ENCODE assay signal across 8 mouse cellular contexts in the genomic region with DNA sequence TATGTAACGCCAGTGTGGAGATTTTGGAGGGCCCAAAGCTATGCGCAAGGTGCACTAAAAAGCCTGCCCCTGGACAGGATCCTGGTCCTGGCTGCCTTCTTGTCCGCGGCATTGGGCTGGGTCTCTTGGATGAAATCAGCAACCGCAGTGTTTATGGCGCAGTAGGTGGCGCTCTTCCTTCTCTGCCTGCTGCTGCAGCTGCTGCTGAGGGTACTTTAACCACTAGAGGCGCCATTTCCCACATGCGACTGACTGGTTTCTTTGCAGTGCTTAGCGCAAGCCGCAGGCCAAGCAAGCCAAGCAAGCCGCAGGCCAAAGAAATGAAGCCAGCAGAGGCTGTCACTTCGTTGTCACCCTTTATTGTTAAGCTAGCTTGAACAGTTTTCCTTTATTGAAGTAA. TPM values are rescaled to one million over a fixed set of nuclear protein-coding genes. Genes with fewer than 3 reads are reported as not detected.
DNase-seq lines count a peak whose midpoint lies in the region; ATAC-seq and TF ChIP-seq lines count a peak whose summit lies in the region.

No protein-coding gene starts in this region.

- H3K9ac ChIP-seq in MEL (ENCODE audit: control insufficient read depth, low read depth, low read length, poor library complexity, severe bottlenecking) = peak overlapping the region; percentile 89
- peak overlapping the region; percentile 59 for H3K9ac ChIP-seq in forebrain, embryonic 16.5 days (replicated peaks; ENCODE audit: low read depth, low read length)
- no peak overlapping the region for H3K9ac ChIP-seq in lung, embryonic 14.5 days

- H3K9me3 ChIP-seq in MEL (replicated peaks; ENCODE audit: insufficient read depth, low read length) = no peaks in the 10 kb centered on the region
- H3K9me3 ChIP-seq in forebrain, embryonic 16.5 days (ENCODE audit: control insufficient read depth, low read length) = no peaks in the 10 kb centered on the region
- H3K9me3 ChIP-seq in lung, embryonic 14.5 days (ENCODE audit: low read depth, low read length) = no peaks in the 10 kb centered on the region

- no peak overlapping the region for H3K27ac ChIP-seq in MEL (ENCODE audit: control insufficient read depth, low read depth, low read length)
- peak overlapping the region; percentile 36; the same call in 1 of the 2 replicates for H3K27ac ChIP-seq in forebrain, embryonic 16.5 days (ENCODE audit: low read length)
- H3K27ac ChIP-seq in layer of hippocampus, adult 2 months = peak overlapping the region; percentile 100
- H3K27ac ChIP-seq in lung, embryonic 14.5 days (ENCODE audit: low read depth) = no peak overlapping the region

- peaks cover 3% of the 10 kb centered on the region in 2 experiments; a peak in 2 of 4 replicates for H3K4me1 ChIP-seq in MEL (ENCODE audit: control insufficient read depth in 1 of 2, insufficient read depth in 2 of 2, low read length in 2 of 2)
- peaks cover 29% of the 10 kb centered on the region for H3K4me1 ChIP-seq in forebrain, embryonic 16.5 days (replicated peaks; ENCODE audit: control insufficient read depth, insufficient read depth, low read length)
- 0 out of 2 replicates have a peak, but pooled peaks cover 4% of the 10 kb centered on the region for H3K4me1 ChIP-seq in lung, embryonic 14.5 days (ENCODE audit: insufficient read depth)

- TF ChIP-seq RAD21 in MEL (IDR thresholded peaks at IDR 0.05; ENCODE audit: low read depth, low read length) = peak; percentile 91

- peak; percentile 74 for ATAC-seq in forebrain, embryonic 16.5 days
- ATAC-seq in lung, embryonic 14.5 days (ENCODE audit: insufficient read depth) = 0 out of 2 replicates have a peak, but pooled peaks have one; percentile 16
- ATAC-seq in neutrophil, adult 5-6 weeks (ENCODE audit: extremely low read depth, insufficient number of reproducible peaks, low FRiP score, poor library complexity, severe bottlenecking) = peak; percentile 76

- peaks cover 3 to 13% of the 10 kb centered on the region in 2 experiments for H3K36me3 ChIP-seq in MEL (ENCODE audit: control insufficient read depth in 1 of 2, insufficient read depth in 2 of 2, low read length in 2 of 2)
- peaks cover 30% of the 10 kb centered on the region for H3K36me3 ChIP-seq in forebrain, embryonic 16.5 days (ENCODE audit: control insufficient read depth, insufficient read depth)
- peaks cover 46% of the 10 kb centered on the region for H3K36me3 ChIP-seq in lung, embryonic 14.5 days (ENCODE audit: insufficient read depth)

- peak in 1 of 2 experiments; percentile 15; a peak in 1 of 4 replicates for TF ChIP-seq POLR2A in MEL (IDR thresholded peaks at IDR 0.05; ENCODE audit: control insufficient read depth in 1 of 2, insufficient read depth in 1 of 2, low read depth in 1 of 2, low read length in 2 of 2, poor library complexity in 1 of 2)

- TF ChIP-seq EP300 in MEL (IDR thresholded peaks at IDR 0.05; ENCODE audit: low read depth in 1 of 2, low read length in 2 of 2) = peak in 1 of 2 experiments; percentile 60; a peak in 2 of 4 replicates

- under 1% methylated on average over 13 of the region's 13 CpGs for WGBS in forebrain, embryonic 16.5 days
- 1% methylated on average over 13 of the region's 13 CpGs for WGBS in lung, embryonic 14.5 days

- H3K4me2 ChIP-seq in forebrain, embryonic 16.5 days (ENCODE audit: low read length) = peak overlapping the region; percentile 98
- H3K4me2 ChIP-seq in lung, embryonic 14.5 days = peak overlapping the region; percentile 89

- peak in 2 of 3 experiments; percentile 97 to 99 for TF ChIP-seq CTCF in MEL (IDR thresholded peaks at IDR 0.05 in 2 of 3, conservative IDR thresholded peaks at IDR 0.05 in 1 of 3; ENCODE audit: control insufficient read depth in 1 of 3, insufficient read depth in 1 of 3, low read depth in 2 of 3, low read length in 3 of 3, poor library complexity in 1 of 3, severe bottlenecking in 1 of 3)
- TF ChIP-seq CTCF in layer of hippocampus, adult 2 months (conservative IDR thresholded peaks at IDR 0.05) = peak; percentile 100
- peak; percentile 100 for TF ChIP-seq CTCF in lung, embryonic 14.5 days (IDR thresholded peaks at IDR 0.05; ENCODE audit: low read depth)

- H3K79me2 ChIP-seq in MEL (ENCODE audit: control insufficient read depth, insufficient read depth, low read length, poor library complexity) = peaks cover 32% of the 10 kb centered on the region

- peak overlapping the region; percentile 61 to 91 for H3K4me3 ChIP-seq in MEL (ENCODE audit: control insufficient read depth in 1 of 2, insufficient read depth in 1 of 2, low read depth in 2 of 2, low read length in 2 of 2)
- peak overlapping the region; percentile 91 for H3K4me3 ChIP-seq in forebrain, embryonic 16.5 days (replicated peaks; ENCODE audit: low read length)
- H3K4me3 ChIP-seq in layer of hippocampus, adult 2 months = peak overlapping the region; percentile 79
- H3K4me3 ChIP-seq in lung, embryonic 14.5 days (ENCODE audit: low read depth, low read length) = peak overlapping the region; percentile 98

- DNase-seq in MEL (ENCODE audit: low read depth, low spot score) = peak; percentile 97
- peak; percentile 96 for DNase-seq in cerebellum, adult 18-20 months
- DNase-seq in heart, postnatal 36 days = peak; percentile 92 to 93
- DNase-seq in layer of hippocampus, adult 2 months (ENCODE audit: low spot score in 2 of 2) = peak; percentile 96
- peak; percentile 100 for DNase-seq in lung, embryonic 14.5 days
- DNase-seq in testis, postnatal 14 days (ENCODE audit: low spot score) = peak; percentile 87

- no peaks in the 10 kb centered on the region for H3K27me3 ChIP-seq in MEL (ENCODE audit: control insufficient read depth in 1 of 2, insufficient read depth in 2 of 2, low read length in 2 of 2)
- H3K27me3 ChIP-seq in forebrain, embryonic 16.5 days (replicated peaks; ENCODE audit: control insufficient read depth, insufficient read depth, low read length) = no peaks in the 10 kb centered on the region
- no peaks in the 10 kb centered on the region for H3K27me3 ChIP-seq in lung, embryonic 14.5 days (ENCODE audit: insufficient read depth, low read length)

- intact Hi-C loops in heart, postnatal 36 days (cut with DNase I) = loop anchor here (1.0 to 5.0 kb wide), 6 partner anchors 75 to 320 kb away; a partner anchor contains a TSS

TF ChIP-seq in MEL, 35 proteins besides CTCF, POLR2A, EP300 and RAD21 (continues in another document):
- TF ChIP-seq USF1 (IDR thresholded peaks at IDR 0.05; ENCODE audit: low read depth, low read length) (peak; percentile 24; the same call in 1 of the 2 replicates), NRF1 (IDR thresholded peaks at IDR 0.05; ENCODE audit: insufficient read depth, low read depth, low read length, poor library complexity, severe bottlenecking) (no peak), MYC (IDR thresholded peaks at IDR 0.05; ENCODE audit: low read depth, low read length) (0 out of 2 replicates have a peak, but pooled peaks have one; percentile 67), POLR2AphosphoS2 (IDR thresholded peaks at IDR 0.05; ENCODE audit: low read length) (peak; percentile 8; the same call in 1 of the 2 replicates), TCF12 (IDR thresholded peaks at IDR 0.05; ENCODE audit: low read depth, low read length) (peak; percentile 58), ELF1 (IDR thresholded peaks at IDR 0.05; ENCODE audit: low read depth, low read length) (peak; percentile 57; the same call in 1 of the 2 replicates), ETS1 (IDR thresholded peaks at IDR 0.05; ENCODE audit: low read depth, low read length) (peak; percentile 51; the same call in 1 of the 2 replicates), MXI1 (IDR thresholded peaks at IDR 0.05; ENCODE audit: low read depth, low read length) (peak; percentile 84), MAZ (IDR thresholded peaks at IDR 0.05; ENCODE audit: low read depth, low read length) (peak; percentile 52; the same call in 1 of the 2 replicates), USF2 (IDR thresholded peaks at IDR 0.05; ENCODE audit: borderline replicate concordance in 1 of 2, insufficient read depth in 1 of 2, low read depth in 1 of 2, low read length in 2 of 2) (no peak), RCOR1 (IDR thresholded peaks at IDR 0.05; ENCODE audit: low read depth, low read length) (0 out of 2 replicates have a peak, but pooled peaks have one; percentile 9), JUND (IDR thresholded peaks at IDR 0.05; ENCODE audit: low read depth, low read length) (0 out of 2 replicates have a peak, but pooled peaks have one; percentile 35), CHD1 (IDR thresholded peaks at IDR 0.05; ENCODE audit: low read depth, low read length) (0 out of 2 replicates have a peak, but pooled peaks have one; percentile 12), E2F4 (IDR thresholded peaks at IDR 0.05; ENCODE audit: borderline replicate concordance, low read depth, low read length) (no peak), BHLHE40 (IDR thresholded peaks at IDR 0.05; ENCODE audit: borderline replicate concordance, low read depth, low read length) (no peak), GATA1 (IDR thresholded peaks at IDR 0.05; ENCODE audit: low read depth, low read length) (no peak), ZMIZ1 (IDR thresholded peaks at IDR 0.05; ENCODE audit: low read depth, low read length) (no peak), MAX (IDR thresholded peaks at IDR 0.05; ENCODE audit: low read length) (peak; percentile 83), ZC3H11A (IDR thresholded peaks at IDR 0.05; ENCODE audit: low read depth, low read length) (peak; percentile 82), UBTF (IDR thresholded peaks at IDR 0.05; ENCODE audit: borderline replicate concordance, insufficient read depth, low read depth, low read length) (no peak)

RNA-seq across cellular contexts. Expression of a gene that starts 2.6 kb away (rescaled TPM):
- total RNA-seq in MEL (2012; rRNA removed) = 602 and 651 TPM in 2 replicates
- polyA plus RNA-seq in MEL (2012; ENCODE audit: insufficient read depth in 1 of 2, insufficient read length in 2 of 2, low read depth in 1 of 2, low replicate concordance in 2 of 2, missing spikeins in 1 of 2) = 1,000 to 10,000 TPM in 1 of 2 experiments, 100 to 1,000 TPM in 1; 524 to 3,339 TPM
- 2,124 and 2,140 TPM in 2 replicates for polyA plus RNA-seq in forebrain, embryonic 16.5 days (2015; fragmentation: Nextera tagmentation; extraction: Ambion mirVana)
- total RNA-seq in heart, postnatal 36 days (2021) = 100 to 1,000 TPM; 223 to 265 TPM
- 1,000 to 10,000 TPM; 2,009 to 2,049 TPM for total RNA-seq in layer of hippocampus, adult 2 months (2021)
- 1,610 and 1,758 TPM in 2 replicates for polyA plus RNA-seq in lung, embryonic 14.5 days (2014; fragmentation: Nextera tagmentation; extraction: Ambion mirVana)
- total RNA-seq in neutrophil, adult 5-6 weeks (2017) = 524 and 677 TPM in 2 replicates

RNA-seq across cellular contexts. Expression of a gene that starts 42.4 kb away (rescaled TPM):
- 16.5 and 17.7 TPM in 2 replicates for total RNA-seq in MEL (2012; rRNA removed)
- 10 to 100 TPM in 1 of 2 experiments, not detected in 1; 17.2 TPM for polyA plus RNA-seq in MEL (2012; ENCODE audit: insufficient read depth in 1 of 2, insufficient read length in 2 of 2, low read depth in 1 of 2, low replicate concordance in 2 of 2, missing spikeins in 1 of 2)
- polyA plus RNA-seq in forebrain, embryonic 16.5 days (2015; fragmentation: Nextera tagmentation; extraction: Ambion mirVana) = 15.7 and 16.8 TPM in 2 replicates
- total RNA-seq in heart, postnatal 36 days (2021) = 10 to 100 TPM; 10.4 to 11.5 TPM
- 10 to 100 TPM; 23.8 to 24.3 TPM for total RNA-seq in layer of hippocampus, adult 2 months (2021)
- 14.5 and 16.7 TPM in 2 replicates for polyA plus RNA-seq in lung, embryonic 14.5 days (2014; fragmentation: Nextera tagmentation; extraction: Ambion mirVana)
- total RNA-seq in neutrophil, adult 5-6 weeks (2017) = 29.8 and 32.6 TPM in 2 replicates

Comparison
In these comparisons a context has a peak if more than half of its experiments do, and no peak if none do; other contexts are left out.
1. H3K27ac ChIP-seq: peak in forebrain, embryonic 16.5 days (single experiment) and layer of hippocampus, adult 2 months (single experiment); none in MEL (single experiment) and lung, embryonic 14.5 days (single experiment).
2. ATAC-seq: peak in every context shown above with its lines; median percentile 76 in neutrophil, adult 5-6 weeks; 74 in forebrain, embryonic 16.5 days; 16 in lung, embryonic 14.5 days.
3. Peak in every context shown above with its lines, with median percentiles within 50 percentile points of each other: DNase-seq, H3K4me3 ChIP-seq and CTCF ChIP-seq.